Mouse (Mus musculus) stomach, embryonic 15.5 days (tissue): Measurements from ENCODE around the gene Enpp6. TPM values are rescaled to one million over a fixed set of nuclear protein-coding genes. Genes with fewer than 3 reads are reported as not detected.

Experiments used
- ATAC-seq: fragments of 200-750 bp; cut with Nextera tagmentation; 2 replicates; pipeline ENCODE4 v1.8.0; 2017; ENCODE audit warnings: low read depth, moderate number of reproducible peaks, moderate TSS enrichment; ENCODE audit not compliant: insufficient read depth, low FRiP score
- H3K27ac ChIP-seq: fragments of 300-500 bp; sonication (generic); 2 replicates; pipeline ENCODE4 v1.5.1; 2015; ENCODE audit warnings: mild to moderate bottlenecking, inconsistent platforms
- H3K27me3 ChIP-seq: fragments of 300-500 bp; sonication (generic); replicated peaks from 2 replicates; pipeline ENCODE4 v1.6.1; 2015; ENCODE audit warnings: inconsistent platforms
- H3K36me3 ChIP-seq: fragments of 300-500 bp; sonication (generic); 2 replicates; pipeline ENCODE4 v1.6.1; 2015; ENCODE audit warnings: inconsistent platforms
- H3K4me1 ChIP-seq: fragments of 300-500 bp; sonication (generic); 2 replicates; pipeline ENCODE4 v1.6.1; 2015; ENCODE audit warnings: inconsistent platforms
- H3K4me2 ChIP-seq: fragments of 300-500 bp; sonication (generic); 2 replicates; pipeline ENCODE4 v1.6.1; 2015; ENCODE audit warnings: mild to moderate bottlenecking, inconsistent platforms
- H3K4me3 ChIP-seq: fragments of 300-500 bp; sonication (generic); replicated peaks from 2 replicates; pipeline ENCODE4 v1.5.1; 2015; ENCODE audit warnings: inconsistent platforms
- H3K9ac ChIP-seq: fragments of 300-500 bp; sonication (generic); 2 replicates; pipeline ENCODE4 v1.6.1; 2015; ENCODE audit warnings: inconsistent platforms
- H3K9me3 ChIP-seq: fragments of 300-500 bp; sonication (generic); 2 replicates; pipeline ENCODE4 v1.6.1; 2016; ENCODE audit warnings: inconsistent platforms
- WGBS: fragments of 180-500 bp; shearing (Covaris S2); methylation state at CpG from one replicate; pipeline ENCODE4 v1.1.7; 2015; 5-methylcytosine and 5-hydroxymethylcytosine counted together
- polyA plus RNA-seq: library from polyadenylated mRNA; unstranded; fragments of >200 nt; fragmentation: Nextera tagmentation; extraction: Ambion mirVana; gene quantifications from 2 replicates; pipeline ENCODE4 v1.2.1, GENCODE M21; 2015

Gene Enpp6
- polyA plus RNA-seq, 1 experiment from 2014 or later = 0.77 TPM

DNA sequence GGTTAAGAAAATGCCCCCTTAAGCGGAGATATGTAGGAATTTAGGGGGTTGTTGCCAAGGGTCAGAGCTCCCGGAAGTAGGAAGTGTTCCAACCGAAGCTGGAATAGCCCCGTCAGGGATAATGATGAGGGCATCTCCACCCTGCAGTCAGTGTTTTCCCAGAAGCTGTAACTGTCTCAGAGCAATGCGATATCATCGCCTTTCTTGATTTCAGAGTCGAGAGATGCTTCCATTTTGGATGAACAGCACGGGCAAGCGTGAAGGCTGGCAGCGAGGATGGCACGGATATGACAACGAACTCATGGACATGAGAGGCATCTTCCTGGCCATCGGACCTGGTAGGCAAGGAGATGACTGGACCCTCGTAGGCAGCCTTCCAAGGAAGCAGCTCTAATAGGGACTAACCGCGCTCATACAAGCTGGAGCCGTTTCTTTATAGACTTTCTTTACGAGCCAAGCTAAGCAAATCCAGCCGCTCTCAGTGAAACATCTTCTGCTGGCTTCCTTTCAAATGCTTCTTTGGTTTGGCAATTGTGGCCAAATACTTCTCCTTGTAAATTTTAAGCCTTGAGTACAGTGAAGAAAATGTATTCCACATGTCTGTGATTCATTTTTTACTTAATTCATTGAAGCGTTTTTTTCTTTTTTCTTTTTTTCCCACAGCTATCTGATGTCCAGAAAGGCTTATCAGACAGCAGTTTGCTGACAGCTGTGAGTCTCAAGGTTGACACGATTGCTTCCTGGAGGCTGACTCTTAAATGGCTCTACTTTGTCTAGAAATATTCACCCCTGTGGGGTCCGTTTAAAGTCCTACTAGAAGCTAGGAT, 95.7 kb downstream of the Enpp6 start:
- Histone ChIP-seq H3K27ac (peak overlapping the region; percentile 79), H3K4me1 (peaks cover 6% of the 10 kb centered on the region; the same call in 1 of the 2 replicates), H3K9me3 (no peaks in the 10 kb centered on the region), H3K4me2 (peak overlapping the region; percentile 29; the same call in 1 of the 2 replicates), H3K9ac (no peak overlapping the region), H3K27me3 (no peaks in the 10 kb centered on the region), H3K36me3 (no peaks in the 10 kb centered on the region), H3K4me3 (no peak overlapping the region)
- ATAC-seq = no peak
- WGBS = 56% methylated on average over 22 of the region's 22 CpGs

GRCm38 (mm10) chr8:47090021-47090420, 103.3 kb downstream of the Enpp6 start:
- ATAC-seq = no peak
- H3K4me1 ChIP-seq = no peaks in the 10 kb centered on the region
- no peaks in the 10 kb centered on the region for H3K9me3 ChIP-seq
- no peak overlapping the region for H3K4me2 ChIP-seq
- H3K9ac ChIP-seq = no peak overlapping the region
- no peaks in the 10 kb centered on the region for H3K27me3 ChIP-seq
- H3K36me3 ChIP-seq = no peaks in the 10 kb centered on the region
- 53% methylated on average over 8 of the region's 8 CpGs for WGBS
- H3K4me3 ChIP-seq = no peak overlapping the region
- no peak overlapping the region for H3K27ac ChIP-seq

- H3K9ac ChIP-seq = no peak overlapping the region
- H3K27ac ChIP-seq = no peak overlapping the region
- 45% methylated on average over 2 of the region's 2 CpGs for WGBS
- no peak overlapping the region for H3K4me3 ChIP-seq
- no peak for ATAC-seq
- H3K9me3 ChIP-seq = no peaks in the 10 kb centered on the region
- H3K4me1 ChIP-seq = no peaks in the 10 kb centered on the region
- no peak overlapping the region for H3K4me2 ChIP-seq
- no peaks in the 10 kb centered on the region for H3K36me3 ChIP-seq
- no peaks in the 10 kb centered on the region for H3K27me3 ChIP-seq
These were observed 118.9 kb downstream of the Enpp6 start for GRCm38 (mm10) chr8:47105617-47106016.

DNA sequence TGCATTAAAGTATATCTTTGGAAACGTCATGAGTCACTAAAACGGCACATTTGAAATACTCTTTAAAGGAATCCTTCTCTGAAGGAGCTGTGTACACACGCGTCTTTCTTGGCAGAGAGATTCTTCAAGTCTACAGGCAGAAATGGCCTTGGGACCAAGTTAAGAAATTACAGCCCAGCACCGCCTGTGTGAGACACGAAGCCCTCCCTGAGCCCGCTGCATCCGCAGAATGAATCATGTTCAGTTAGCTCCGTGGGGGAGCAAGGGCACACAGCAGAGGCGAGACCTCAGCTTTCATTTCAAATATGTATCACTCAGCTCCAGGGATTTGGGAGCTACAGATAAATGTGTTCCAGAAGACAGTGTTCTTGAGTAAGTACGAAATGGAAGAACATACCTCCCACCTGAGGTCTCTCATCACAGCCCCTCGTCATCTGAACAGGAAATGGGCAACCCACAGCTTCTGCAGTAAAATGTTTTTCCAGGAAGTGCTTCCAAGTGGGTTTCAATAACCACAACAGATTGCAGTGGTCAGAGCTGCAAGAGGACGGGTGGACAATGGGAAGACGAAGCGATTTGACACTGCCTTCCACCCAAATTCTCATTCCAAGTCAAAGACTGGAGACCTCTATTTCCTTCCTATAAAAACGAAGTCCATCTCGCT, 127.6 kb downstream of the Enpp6 start:
- Histone ChIP-seq H3K9ac (no peak overlapping the region), H3K4me1 (no peaks in the 10 kb centered on the region), H3K36me3 (no peaks in the 10 kb centered on the region), H3K27ac (no peak overlapping the region), H3K9me3 (no peaks in the 10 kb centered on the region), H3K4me3 (no peak overlapping the region), H3K4me2 (no peak overlapping the region), H3K27me3 (no peaks in the 10 kb centered on the region)
- WGBS = 70% methylated on average over 17 of the region's 17 CpGs
- no peak for ATAC-seq

DNA sequence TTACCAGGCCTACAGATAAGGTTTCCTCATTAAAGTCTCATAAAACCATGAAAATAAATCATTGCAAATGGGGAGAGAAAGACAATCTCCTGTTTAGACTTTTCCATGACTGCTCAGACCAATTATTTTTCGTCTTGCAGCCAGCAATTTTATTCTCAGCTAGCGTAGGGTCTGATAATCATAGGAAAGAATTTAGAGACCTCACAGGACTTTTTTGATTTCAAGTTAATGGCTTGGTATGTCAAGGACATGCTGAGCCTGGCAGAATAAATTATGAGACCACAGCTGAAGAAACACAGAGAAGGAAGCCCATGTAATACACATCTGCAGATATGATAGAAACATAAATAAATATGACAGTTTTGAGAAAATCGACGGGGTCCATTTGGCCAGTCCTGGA, 130.6 kb downstream of the Enpp6 start:
- 54% methylated on average over 4 of the region's 4 CpGs for WGBS
- Histone ChIP-seq H3K4me2 (no peak overlapping the region), H3K27ac (no peak overlapping the region), H3K36me3 (no peaks in the 10 kb centered on the region), H3K9me3 (no peaks in the 10 kb centered on the region), H3K9ac (no peak overlapping the region), H3K4me1 (no peaks in the 10 kb centered on the region), H3K27me3 (no peaks in the 10 kb centered on the region), H3K4me3 (no peak overlapping the region)
- no peak for ATAC-seq

GRCm38 (mm10) chr8:47119895-47120294, 133.2 kb downstream of the Enpp6 start:
- no peak overlapping the region for H3K4me3 ChIP-seq
- 62% methylated on average over 1 of the region's 1 CpGs for WGBS
- H3K9ac ChIP-seq = no peak overlapping the region
- H3K4me1 ChIP-seq = no peaks in the 10 kb centered on the region
- no peak overlapping the region for H3K4me2 ChIP-seq
- no peaks in the 10 kb centered on the region for H3K27me3 ChIP-seq
- H3K36me3 ChIP-seq = no peaks in the 10 kb centered on the region
- no peak overlapping the region for H3K27ac ChIP-seq
- H3K9me3 ChIP-seq = no peaks in the 10 kb centered on the region
- ATAC-seq = no peak

- H3K9me3 ChIP-seq = no peaks in the 10 kb centered on the region
- no peak overlapping the region for H3K4me2 ChIP-seq
- H3K4me1 ChIP-seq = no peaks in the 10 kb centered on the region
- no peak overlapping the region for H3K4me3 ChIP-seq
- no peak overlapping the region for H3K27ac ChIP-seq
- WGBS = 90% methylated on average over 1 of the region's 1 CpGs
- ATAC-seq = no peak
- no peaks in the 10 kb centered on the region for H3K36me3 ChIP-seq
- H3K27me3 ChIP-seq = no peaks in the 10 kb centered on the region
- no peak overlapping the region for H3K9ac ChIP-seq
These were observed 142.2 kb downstream of the Enpp6 start for GRCm38 (mm10) chr8:47128859-47129258.

- Histone ChIP-seq H3K27ac (no peak overlapping the region), H3K9me3 (no peaks in the 10 kb centered on the region), H3K9ac (no peak overlapping the region), H3K4me2 (no peak overlapping the region), H3K4me3 (no peak overlapping the region), H3K36me3 (no peaks in the 10 kb centered on the region), H3K27me3 (no peaks in the 10 kb centered on the region), H3K4me1 (no peaks in the 10 kb centered on the region)
- 87% methylated on average over 3 of the region's 3 CpGs for WGBS
- no peak for ATAC-seq
These were observed 146.7 kb downstream of the Enpp6 start for GRCm38 (mm10) chr8:47133381-47133780.

DNA sequence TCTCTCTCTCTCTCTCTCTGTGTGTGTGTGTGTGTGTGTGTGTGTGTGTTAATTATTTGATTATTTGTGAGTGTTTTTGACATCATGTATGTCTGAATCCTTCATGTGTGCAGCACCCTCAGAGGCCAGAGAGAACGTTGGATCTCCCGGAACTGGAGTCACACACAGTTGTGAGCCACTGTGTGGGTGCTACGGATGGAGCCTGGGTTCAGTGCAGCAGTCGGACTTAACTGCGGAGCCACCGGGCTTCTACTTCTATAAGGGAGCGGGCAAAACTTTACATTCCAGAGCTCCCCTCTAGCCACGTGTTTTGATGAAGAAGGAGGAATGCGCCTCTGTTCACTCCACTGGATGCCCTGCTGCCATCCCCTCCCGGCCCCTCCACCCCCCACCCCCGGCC, 148.0 kb downstream of the Enpp6 start:
- Histone ChIP-seq H3K36me3 (no peaks in the 10 kb centered on the region), H3K27me3 (no peaks in the 10 kb centered on the region), H3K4me1 (no peaks in the 10 kb centered on the region), H3K9me3 (no peaks in the 10 kb centered on the region), H3K9ac (no peak overlapping the region), H3K4me3 (no peak overlapping the region), H3K27ac (no peak overlapping the region), H3K4me2 (peak overlapping the region; percentile 52)
- 44% methylated on average over 11 of the region's 11 CpGs for WGBS
- no peak for ATAC-seq

- no peak overlapping the region for H3K9ac ChIP-seq
- no peak overlapping the region for H3K27ac ChIP-seq
- H3K27me3 ChIP-seq = no peaks in the 10 kb centered on the region
- peak overlapping the region; percentile 25 for H3K4me3 ChIP-seq
- H3K9me3 ChIP-seq = no peaks in the 10 kb centered on the region
- H3K4me1 ChIP-seq = no peaks in the 10 kb centered on the region
- H3K4me2 ChIP-seq = peak overlapping the region; percentile 52
- H3K36me3 ChIP-seq = no peaks in the 10 kb centered on the region
- 10% methylated on average over 9 of the region's 9 CpGs for WGBS
- no peak for ATAC-seq
These were observed 148.9 kb downstream of the Enpp6 start for GRCm38 (mm10) chr8:47135586-47135985.

- 21% methylated on average over 5 of the region's 5 CpGs for WGBS
- H3K4me1 ChIP-seq = no peaks in the 10 kb centered on the region
- ATAC-seq = no peak
- no peak overlapping the region for H3K9ac ChIP-seq
- no peak overlapping the region for H3K27ac ChIP-seq
- H3K4me2 ChIP-seq = peak overlapping the region; percentile 52
- H3K27me3 ChIP-seq = no peaks in the 10 kb centered on the region
- H3K36me3 ChIP-seq = no peaks in the 10 kb centered on the region
- H3K4me3 ChIP-seq = peak overlapping the region; percentile 25
- H3K9me3 ChIP-seq = no peaks in the 10 kb centered on the region
These were observed 149.4 kb downstream of the Enpp6 start for GRCm38 (mm10) chr8:47136047-47136446.

GRCm38 (mm10) chr8:47145258-47145657, 158.6 kb downstream of the Enpp6 start:
- no peak for ATAC-seq
- WGBS = 94% methylated on average over 9 of the region's 9 CpGs
- Histone ChIP-seq H3K4me1 (no peaks in the 10 kb centered on the region), H3K27ac (no peak overlapping the region), H3K4me2 (no peak overlapping the region), H3K9me3 (no peaks in the 10 kb centered on the region), H3K27me3 (no peaks in the 10 kb centered on the region), H3K36me3 (no peaks in the 10 kb centered on the region), H3K9ac (no peak overlapping the region), H3K4me3 (no peak overlapping the region)
